Mouse (Mus musculus): ENCODE measurements at regions not wholly inside any gene's neighbourhood (a gene's known extent, or its start where the extent isn't known, plus 50 kb on each side); places are given as distances from the start of the nearest gene placed in this dataset.

DNA sequence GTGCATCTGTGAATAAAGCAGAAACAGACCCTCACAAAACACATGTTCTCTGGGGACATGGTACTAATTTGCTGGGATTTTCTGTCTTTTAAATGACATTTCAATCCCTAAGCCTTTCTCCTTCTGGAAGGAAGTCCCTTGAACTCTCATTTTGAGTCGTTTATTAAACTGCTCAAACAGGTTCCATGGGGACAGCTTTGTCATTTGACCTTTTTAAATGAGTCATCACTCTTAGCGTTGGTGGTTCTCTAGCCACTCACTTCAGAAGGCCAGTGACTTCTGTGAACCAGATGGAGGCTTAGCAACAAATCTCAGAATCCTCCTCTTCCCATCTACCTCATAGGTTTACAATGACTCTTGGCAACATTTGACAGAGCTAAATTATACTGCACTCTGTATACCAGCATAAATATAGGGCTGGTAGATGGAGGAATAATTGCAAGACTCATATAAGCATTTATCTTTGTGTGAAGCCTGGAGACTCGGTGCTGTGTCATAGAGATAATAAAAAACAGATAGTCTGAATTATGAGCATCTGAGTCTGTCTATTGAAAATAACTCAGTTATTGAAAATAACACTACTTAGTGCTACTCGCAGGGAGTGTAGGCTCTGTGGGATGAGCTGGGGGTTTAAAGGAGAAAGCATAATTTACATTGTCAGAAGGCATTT lies 185.4 kb upstream of the Crbn start:
- no peak for TF ChIP-seq CHD2 (IDR thresholded peaks at IDR 0.05; ENCODE audit: low read length)
- no peak for TF ChIP-seq POLR2AphosphoS5 (IDR thresholded peaks at IDR 0.05; ENCODE audit: borderline replicate concordance, low read depth, low read length)
- no peak for TF ChIP-seq CHD1 (IDR thresholded peaks at IDR 0.05; ENCODE audit: low read depth, low read length)
- TF ChIP-seq RCOR1 (IDR thresholded peaks at IDR 0.05; ENCODE audit: low read depth, low read length) = no peak
- no peak for TF ChIP-seq GABPA (IDR thresholded peaks at IDR 0.05; ENCODE audit: low read depth, low read length)
- no peak for TF ChIP-seq MAZ (IDR thresholded peaks at IDR 0.05; ENCODE audit: low read depth, low read length)
- TF ChIP-seq TBP (IDR thresholded peaks at IDR 0.05; ENCODE audit: low read depth, low read length) = no peak
- TF ChIP-seq POLR2AphosphoS2 (IDR thresholded peaks at IDR 0.05; ENCODE audit: low read length) = no peak
- no peak for TF ChIP-seq JUND (IDR thresholded peaks at IDR 0.05; ENCODE audit: low read depth, low read length)
- no peak for TF ChIP-seq RAD21 (IDR thresholded peaks at IDR 0.05; ENCODE audit: low read depth, low read length)
- TF ChIP-seq ZKSCAN1 (IDR thresholded peaks at IDR 0.05; ENCODE audit: low read depth, low read length) = no peak
- no peaks in the 10 kb centered on the region for H3K79me2 ChIP-seq (ENCODE audit: control insufficient read depth, insufficient read depth, low read length, poor library complexity)
- H3K27ac ChIP-seq (ENCODE audit: control insufficient read depth, low read depth, low read length) = no peak overlapping the region
- no peaks in the 10 kb centered on the region for H3K9me3 ChIP-seq (replicated peaks; ENCODE audit: insufficient read depth, low read length)
- no peaks in the 10 kb centered on the region for H3K36me3 ChIP-seq (ENCODE audit: control insufficient read depth in 1 of 2, insufficient read depth in 2 of 2, low read length in 2 of 2)
- H3K4me3 ChIP-seq (ENCODE audit: control insufficient read depth in 1 of 2, insufficient read depth in 1 of 2, low read depth in 2 of 2, low read length in 2 of 2) = no peak overlapping the region
- no peak for DNase-seq (ENCODE audit: low read depth, low spot score)
- H3K27me3 ChIP-seq (ENCODE audit: control insufficient read depth in 1 of 2, insufficient read depth in 2 of 2, low read length in 2 of 2) = no peaks in the 10 kb centered on the region
- no peaks in the 10 kb centered on the region for H3K4me1 ChIP-seq (ENCODE audit: control insufficient read depth in 1 of 2, insufficient read depth in 2 of 2, low read length in 2 of 2)
- no peak overlapping the region for H3K9ac ChIP-seq (ENCODE audit: control insufficient read depth, low read depth, low read length, poor library complexity, severe bottlenecking)

DNA sequence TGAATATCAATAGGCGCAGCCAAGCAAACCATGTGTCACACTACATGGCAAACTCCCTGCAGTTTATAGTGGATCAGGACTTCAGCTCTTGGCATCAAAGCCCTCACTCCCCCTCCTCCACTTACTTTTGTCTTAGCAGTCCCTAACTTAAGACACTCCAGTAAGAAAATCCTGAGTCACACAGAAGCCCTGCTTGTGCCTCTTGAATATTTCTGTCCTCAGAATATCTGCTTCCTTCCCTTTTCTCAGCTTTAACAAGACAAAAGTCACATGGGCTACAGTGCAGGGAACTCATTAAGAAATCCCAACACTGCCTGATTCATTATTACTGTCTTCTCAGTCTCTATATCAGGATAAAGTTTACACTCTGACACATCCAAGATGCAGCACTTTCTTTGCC lies 191.7 kb upstream of the Crbn start:
- Histone ChIP-seq H3K4me3 (ENCODE audit: control insufficient read depth in 1 of 2, insufficient read depth in 1 of 2, low read depth in 2 of 2, low read length in 2 of 2) (no peak overlapping the region), H3K27ac (ENCODE audit: control insufficient read depth, low read depth, low read length) (no peak overlapping the region), H3K4me1 (ENCODE audit: control insufficient read depth in 1 of 2, insufficient read depth in 2 of 2, low read length in 2 of 2) (no peaks in the 10 kb centered on the region), H3K27me3 (ENCODE audit: control insufficient read depth in 1 of 2, insufficient read depth in 2 of 2, low read length in 2 of 2) (no peaks in the 10 kb centered on the region), H3K9ac (ENCODE audit: control insufficient read depth, low read depth, low read length, poor library complexity, severe bottlenecking) (no peak overlapping the region), H3K36me3 (ENCODE audit: control insufficient read depth in 1 of 2, insufficient read depth in 2 of 2, low read length in 2 of 2) (no peaks in the 10 kb centered on the region), H3K79me2 (ENCODE audit: control insufficient read depth, insufficient read depth, low read length, poor library complexity) (no peaks in the 10 kb centered on the region), H3K9me3 (replicated peaks; ENCODE audit: insufficient read depth, low read length) (no peaks in the 10 kb centered on the region)
- TF ChIP-seq ZMIZ1 (IDR thresholded peaks at IDR 0.05; ENCODE audit: low read depth, low read length) (no peak), ZKSCAN1 (IDR thresholded peaks at IDR 0.05; ENCODE audit: low read depth, low read length) (no peak), ETS1 (IDR thresholded peaks at IDR 0.05; ENCODE audit: low read depth, low read length) (no peak), POLR2A (IDR thresholded peaks at IDR 0.05; ENCODE audit: control insufficient read depth in 1 of 2, insufficient read depth in 1 of 2, low read depth in 1 of 2, low read length in 2 of 2, poor library complexity in 1 of 2) (no peak), ZC3H11A (IDR thresholded peaks at IDR 0.05; ENCODE audit: low read depth, low read length) (no peak), TCF12 (IDR thresholded peaks at IDR 0.05; ENCODE audit: low read depth, low read length) (no peak), ELF1 (IDR thresholded peaks at IDR 0.05; ENCODE audit: low read depth, low read length) (no peak), USF1 (IDR thresholded peaks at IDR 0.05; ENCODE audit: low read depth, low read length) (no peak), MAZ (IDR thresholded peaks at IDR 0.05; ENCODE audit: low read depth, low read length) (no peak), MYB (IDR thresholded peaks at IDR 0.05; ENCODE audit: low read depth, low read length) (no peak), GATA1 (IDR thresholded peaks at IDR 0.05; ENCODE audit: low read depth, low read length) (no peak), ZNF384 (IDR thresholded peaks at IDR 0.05; ENCODE audit: low read depth, low read length) (no peak), SMC3 (IDR thresholded peaks at IDR 0.05; ENCODE audit: low read depth, low read length) (no peak), MEF2A (IDR thresholded peaks at IDR 0.05; ENCODE audit: extremely low read depth, insufficient replicate concordance, low read depth, low read length, poor library complexity, severe bottlenecking) (no peak), RCOR1 (IDR thresholded peaks at IDR 0.05; ENCODE audit: low read depth, low read length) (no peak), UBTF (IDR thresholded peaks at IDR 0.05; ENCODE audit: borderline replicate concordance, insufficient read depth, low read depth, low read length) (no peak), MXI1 (IDR thresholded peaks at IDR 0.05; ENCODE audit: low read depth, low read length) (no peak), CHD2 (IDR thresholded peaks at IDR 0.05; ENCODE audit: low read length) (no peak), MAX (IDR thresholded peaks at IDR 0.05; ENCODE audit: low read length) (no peak), E2F4 (IDR thresholded peaks at IDR 0.05; ENCODE audit: borderline replicate concordance, low read depth, low read length) (no peak)
- DNase-seq (ENCODE audit: low read depth, low spot score) = no peak

Data from MEL (cell line).